Mouse (Mus musculus) cortical plate, adult 2 months (tissue): Measurements from ENCODE around the gene Atxn7. TPM values are rescaled to one million over a fixed set of nuclear protein-coding genes. Genes with fewer than 3 reads are reported as not detected.
"Not testable (repeated sequence)": the region's sequence is repeated elsewhere in the genome, so short reads cannot be mapped to it uniquely, and the experiment has no call there.

ENCODE experiments used
- H3K27ac ChIP-seq: fragments of 200-500 bp; 2 replicates; pipeline ENCODE4 v1.5.1; 2012; ENCODE audit warnings: low read length, control low read depth, inconsistent platforms; ENCODE audit not compliant: insufficient read depth
- H3K4me1 ChIP-seq: fragments of 200-500 bp; 2 replicates; pipeline ENCODE4 v1.6.1; 2011; ENCODE audit warnings: low read length; ENCODE audit not compliant: control insufficient read depth, insufficient read depth
- H3K4me3 ChIP-seq: fragments of 200-500 bp; 2 replicates; pipeline ENCODE4 v1.5.1; 2011; ENCODE audit warnings: mild to moderate bottlenecking, low read length, control low read depth; ENCODE audit not compliant: insufficient read depth
- CTCF ChIP-seq: fragments of 200-500 bp; IDR thresholded peaks from 2 replicates; pipeline ENCODE4 v1.5.1; 2011; ENCODE audit warnings: mild to moderate bottlenecking, control low read depth, low read length; ENCODE audit not compliant: insufficient read depth; ENCODE audit errors: extremely low read depth
- POLR2A ChIP-seq: fragments of 200-500 bp; IDR thresholded peaks from 2 replicates; pipeline ENCODE4 v1.6.1; 2011; ENCODE audit warnings: mild to moderate bottlenecking, low read length, control low read depth; ENCODE audit not compliant: insufficient read depth; ENCODE audit errors: extremely low read depth
- polyA plus RNA-seq: library from polyadenylated mRNA; depleted of rRNA; stranded (reverse); fragments of >200 nt; gene quantifications from 2 replicates; pipeline ENCODE4 v1.2.3, GENCODE M21; 2012; rRNA removed

The Atxn7 gene
- 26.0 and 28.5 TPM in 2 replicates for polyA plus RNA-seq

DNA sequence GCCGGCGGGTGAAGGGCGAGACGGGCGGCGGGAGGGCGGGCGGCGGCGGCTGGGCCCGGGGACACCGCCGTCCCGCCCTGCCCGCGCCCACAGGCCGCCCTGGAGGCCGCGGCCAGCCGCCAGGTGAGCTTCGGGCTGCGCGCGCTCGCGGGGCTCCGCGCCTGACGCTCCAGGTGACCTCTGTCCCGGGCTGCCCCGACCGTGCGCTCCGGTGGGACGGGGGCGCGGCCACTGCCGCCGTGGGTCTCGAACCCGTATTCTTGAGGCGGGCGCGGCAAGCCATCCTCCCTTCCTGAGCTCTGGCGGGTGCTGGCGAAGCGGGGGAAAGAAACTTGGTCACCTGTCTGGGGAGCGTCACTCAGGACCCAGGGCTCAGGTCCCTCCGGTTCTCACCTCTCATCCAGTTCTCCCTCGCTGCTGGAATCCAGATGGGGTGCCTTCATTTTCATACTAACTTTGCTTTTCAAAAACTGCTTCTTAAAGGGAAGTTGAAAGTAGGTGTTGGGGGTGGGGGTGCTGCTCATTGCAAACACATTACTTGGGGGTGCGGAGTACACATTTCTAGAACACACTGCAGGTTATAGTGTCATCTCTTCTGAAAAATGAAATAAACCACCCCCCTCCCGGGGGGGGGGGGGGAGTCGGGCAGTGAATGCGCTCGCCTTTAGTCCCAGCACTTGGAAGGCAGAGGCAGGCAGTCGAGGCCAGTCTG is at the start of gene Atxn7, which contains the start of gene Thoc7:
Gene Atxn7, plus strand, starts transcription at position 40 of the 712 bp plus-strand sequence.
Gene Thoc7, minus strand, starts transcription at position 452 of the 712 bp plus-strand sequence.
- H3K4me3 ChIP-seq: peak within 1 kb of the TSS; percentile 85
- H3K4me1 ChIP-seq: no peaks in the 10 kb centered on the region; the same call in 1 of the 2 replicates
- peak within 1 kb of the TSS; percentile 24; the same call in 1 of the 2 replicates for H3K27ac ChIP-seq
- no peak for TF ChIP-seq CTCF
- no peak for TF ChIP-seq POLR2A

DNA sequence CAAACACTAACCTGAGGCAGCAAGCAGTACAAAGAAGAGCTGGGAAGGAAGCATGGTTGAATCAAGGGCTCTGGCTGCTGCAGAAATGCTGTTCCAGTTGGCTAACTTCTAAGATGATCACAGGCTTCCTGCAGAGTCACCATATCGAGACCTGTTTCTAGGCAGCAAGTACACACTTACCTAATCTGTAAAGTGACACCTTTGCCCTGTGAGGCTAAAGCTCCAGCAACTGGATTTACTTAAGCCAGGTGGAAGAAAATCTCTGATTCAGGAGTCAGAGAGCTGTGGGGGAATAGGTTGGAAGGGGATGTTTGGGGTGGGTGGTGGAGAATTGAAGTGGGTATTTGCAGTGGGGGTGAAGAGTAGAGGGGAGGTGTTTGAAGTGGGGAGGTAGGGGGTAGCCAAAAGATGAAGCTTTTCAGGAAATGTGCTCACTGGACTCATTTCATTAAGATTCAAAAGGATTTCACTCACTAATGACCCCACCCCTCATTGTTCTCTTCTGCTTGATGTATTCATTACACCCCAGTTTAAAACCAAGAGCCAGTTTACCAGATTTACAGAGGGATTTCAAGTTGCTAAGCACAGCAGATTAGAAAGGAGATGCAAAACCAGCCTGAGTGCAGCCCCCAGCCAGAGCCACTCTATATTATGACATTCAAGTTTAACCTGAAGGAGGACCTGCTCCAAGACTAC is 46.7 kb upstream of the Atxn7 start, which contains the start of gene Gm281:
Gene Gm281, minus strand, starts transcription at position 92 of the 696 bp plus-strand sequence.
- Histone ChIP-seq H3K27ac (no peak within 1 kb of the TSS), H3K4me3 (no peak within 1 kb of the TSS), H3K4me1 (no peaks in the 10 kb centered on the region)
- TF ChIP-seq POLR2A (no peak), CTCF (no peak)

DNA sequence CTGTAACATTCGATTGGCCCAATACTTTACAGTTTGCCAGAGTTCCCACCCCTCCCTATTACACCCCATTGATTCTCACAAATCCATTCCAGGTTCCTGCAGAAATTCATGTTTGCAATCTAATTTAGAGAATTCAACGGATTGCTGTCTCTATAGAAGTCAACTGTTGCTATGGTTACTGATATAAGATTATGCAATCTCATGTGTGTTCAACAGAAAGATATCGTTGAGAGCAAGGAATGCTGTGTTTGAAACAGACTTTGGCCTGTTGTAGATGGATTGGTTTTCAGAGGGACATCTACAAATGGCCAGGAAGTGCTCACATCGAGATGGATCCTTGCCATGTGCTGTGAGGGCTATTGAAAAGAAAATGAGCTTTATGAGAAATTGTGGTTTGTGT is 46.0 kb upstream of the Atxn7 start:
- no peak overlapping the region for H3K4me3 ChIP-seq
- TF ChIP-seq CTCF (no peak), POLR2A (no peak)
- H3K27ac ChIP-seq: no peak overlapping the region
- H3K4me1 ChIP-seq: no peaks in the 10 kb centered on the region

DNA sequence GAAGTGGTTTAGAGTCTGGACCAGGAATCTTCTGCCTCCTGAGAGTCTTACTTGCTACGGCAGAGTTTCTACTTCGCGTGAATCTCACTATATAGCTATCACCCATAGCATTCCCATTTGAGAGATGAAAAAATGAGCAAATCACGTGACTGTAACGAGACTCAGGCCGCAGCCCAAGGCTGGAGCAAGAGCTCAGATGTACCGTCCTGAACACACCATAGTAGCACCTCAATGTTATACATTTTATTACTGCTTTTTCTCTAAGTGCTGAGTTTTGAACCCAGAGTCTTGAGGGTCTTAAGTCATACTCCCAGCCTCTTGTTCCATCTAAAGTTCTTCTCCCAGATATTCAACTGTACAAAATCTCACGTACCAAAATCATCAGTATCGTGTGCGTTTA is 44.0 kb upstream of the Atxn7 start:
- no peak for TF ChIP-seq CTCF
- TF ChIP-seq POLR2A: no peak
- H3K4me1 ChIP-seq: no peaks in the 10 kb centered on the region
- no peak overlapping the region for H3K27ac ChIP-seq
- no peak overlapping the region for H3K4me3 ChIP-seq

DNA sequence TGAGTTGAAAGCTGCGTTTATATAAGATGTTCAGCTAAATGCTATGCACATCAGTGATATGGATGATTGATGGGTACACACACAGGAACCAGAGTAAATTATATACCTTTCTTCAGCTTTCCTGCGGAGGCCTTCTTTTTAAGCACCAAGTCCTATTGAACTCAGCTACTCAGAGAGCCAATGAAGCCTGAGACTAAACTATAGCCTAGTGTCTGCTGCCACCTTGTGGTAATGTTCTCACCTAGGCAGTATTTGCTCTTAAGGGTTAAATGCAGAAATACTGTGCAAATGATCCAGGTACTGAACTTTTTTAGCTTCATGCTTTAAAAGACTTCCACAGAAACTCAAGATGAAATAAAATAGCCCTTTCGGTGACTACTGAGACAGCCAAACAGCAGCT is 43.6 kb upstream of the Atxn7 start:
- H3K4me1 ChIP-seq: no peaks in the 10 kb centered on the region
- TF ChIP-seq CTCF (peak; percentile 65; the same call in 1 of the 2 replicates), POLR2A (no peak)
- no peak overlapping the region for H3K27ac ChIP-seq
- H3K4me3 ChIP-seq: no peak overlapping the region

DNA sequence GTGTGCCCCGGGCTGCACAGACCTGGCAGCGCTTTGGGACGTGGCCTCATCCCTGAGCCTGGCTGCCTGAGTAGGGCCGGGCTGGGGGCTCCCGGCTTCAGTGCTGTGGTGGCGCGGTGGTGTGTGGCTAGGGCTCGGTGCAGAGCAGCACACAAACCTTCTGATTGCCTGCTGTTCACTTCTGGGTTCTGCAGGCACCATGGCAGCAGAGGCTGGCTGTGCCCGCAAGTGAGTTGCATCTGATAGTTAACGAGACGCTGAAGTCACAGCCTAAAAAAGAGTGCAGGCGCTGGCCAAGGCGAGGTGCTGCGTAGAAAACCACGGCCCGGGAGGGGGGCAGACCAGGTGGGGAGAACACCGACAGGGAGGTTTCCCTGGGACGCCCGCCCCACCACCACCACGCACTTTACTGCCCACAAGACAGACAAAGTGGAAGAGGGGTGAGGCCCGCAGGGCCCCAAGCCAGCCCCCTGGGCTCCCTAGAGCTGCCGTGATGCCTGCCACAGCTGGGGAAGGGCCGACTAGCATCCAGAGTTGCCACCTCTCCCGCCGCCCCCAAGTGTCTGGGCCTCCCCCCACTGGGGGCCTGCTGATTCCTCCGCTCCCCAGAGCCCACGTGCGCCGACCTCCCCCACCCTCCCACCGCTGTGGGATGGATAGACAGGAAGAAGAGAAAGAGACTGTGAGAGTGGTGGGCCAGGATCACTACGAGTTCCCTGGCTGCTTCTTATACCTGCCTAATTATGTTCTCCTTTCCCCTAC is 27.8 kb upstream of the Atxn7 start:
- TF ChIP-seq POLR2A (no peak), CTCF (no peak)
- H3K27ac ChIP-seq: no peak overlapping the region
- H3K4me3 ChIP-seq: no peak overlapping the region
- H3K4me1 ChIP-seq: no peaks in the 10 kb centered on the region

DNA sequence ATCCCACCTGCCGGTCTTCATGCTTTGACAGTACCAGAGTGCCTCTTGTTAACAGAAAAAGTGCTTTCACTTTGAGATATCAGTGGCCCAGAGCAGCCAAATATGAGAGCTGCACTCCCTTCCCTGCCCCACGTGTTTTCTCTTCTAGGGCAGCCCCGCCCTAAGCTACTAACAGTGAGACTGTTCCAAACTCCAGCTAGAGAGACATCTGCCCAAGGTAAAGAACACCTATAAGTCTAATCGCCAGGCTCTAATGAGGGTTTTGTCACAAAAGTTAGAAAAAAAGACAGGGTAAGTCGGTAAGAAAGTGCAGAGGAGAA is 27.2 kb upstream of the Atxn7 start:
- TF ChIP-seq POLR2A (no peak), CTCF (no peak)
- no peaks in the 10 kb centered on the region for H3K4me1 ChIP-seq
- no peak overlapping the region for H3K27ac ChIP-seq
- no peak overlapping the region for H3K4me3 ChIP-seq

DNA sequence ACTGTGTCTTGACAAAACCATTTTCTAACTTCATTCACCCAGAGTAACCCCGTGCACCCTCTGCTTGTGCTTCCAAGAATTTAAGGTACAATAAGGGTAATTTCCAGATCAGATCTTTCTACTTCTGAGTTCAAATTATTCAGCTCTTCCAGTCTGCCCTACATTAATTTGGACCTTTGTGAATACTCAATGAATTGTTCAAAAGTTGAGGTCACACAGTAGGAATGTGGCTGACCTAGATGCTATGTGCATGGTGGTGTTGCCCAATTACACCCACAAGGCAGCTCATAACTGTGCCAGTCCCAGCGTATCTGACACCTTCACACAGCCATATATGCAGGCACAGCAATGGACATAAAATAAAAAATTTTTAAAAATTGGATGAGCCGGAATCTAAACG is 16.6 kb upstream of the Atxn7 start:
- H3K4me1 ChIP-seq: no peaks in the 10 kb centered on the region
- TF ChIP-seq POLR2A: no peak
- no peak for TF ChIP-seq CTCF
- H3K27ac ChIP-seq: no peak overlapping the region
- no peak overlapping the region for H3K4me3 ChIP-seq

DNA sequence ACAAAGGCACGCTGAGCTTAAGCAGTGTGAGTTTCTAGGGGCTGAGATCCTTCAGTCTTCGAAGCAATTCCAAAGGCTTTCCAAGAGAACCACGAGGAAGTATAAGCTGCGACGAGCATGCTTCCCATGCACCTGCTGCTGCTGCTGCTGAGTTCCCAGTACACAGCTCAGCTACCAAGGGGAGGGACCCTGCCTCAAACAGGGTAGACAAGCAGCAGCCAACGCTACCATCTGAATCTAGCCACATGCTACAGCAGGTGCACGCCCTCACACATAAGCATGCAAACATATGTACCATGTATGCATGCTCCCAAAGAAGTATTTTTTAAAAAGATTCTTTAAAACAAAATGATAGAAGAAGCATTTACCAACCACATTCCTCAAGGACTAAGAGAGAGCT is 12.9 kb upstream of the Atxn7 start:
- Histone ChIP-seq H3K4me3 (no peak overlapping the region), H3K27ac (no peak overlapping the region), H3K4me1 (no peaks in the 10 kb centered on the region)
- TF ChIP-seq CTCF (no peak), POLR2A (no peak)

DNA sequence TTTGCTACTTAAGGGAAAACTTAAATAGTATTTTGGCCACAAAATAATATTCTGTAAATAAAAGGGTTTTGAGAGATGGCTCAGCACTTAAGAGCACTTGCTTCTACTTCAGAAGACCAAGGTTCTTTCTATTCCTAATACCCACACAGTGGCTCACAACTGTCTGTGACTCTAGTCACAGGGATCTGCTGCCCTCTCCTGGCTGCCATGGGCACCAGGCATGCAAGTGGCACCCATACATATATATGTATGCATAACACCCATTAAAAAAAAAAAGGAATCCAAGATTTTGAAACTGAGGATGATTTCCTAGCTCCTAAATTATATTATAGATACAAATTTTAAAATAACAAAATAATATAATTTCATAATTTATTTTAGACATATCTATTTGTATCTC is 10.8 kb upstream of the Atxn7 start:
- no peak overlapping the region for H3K4me3 ChIP-seq
- no peak overlapping the region for H3K27ac ChIP-seq
- H3K4me1 ChIP-seq: no peaks in the 10 kb centered on the region
- TF ChIP-seq POLR2A (no peak), CTCF (peak; percentile 42)

DNA sequence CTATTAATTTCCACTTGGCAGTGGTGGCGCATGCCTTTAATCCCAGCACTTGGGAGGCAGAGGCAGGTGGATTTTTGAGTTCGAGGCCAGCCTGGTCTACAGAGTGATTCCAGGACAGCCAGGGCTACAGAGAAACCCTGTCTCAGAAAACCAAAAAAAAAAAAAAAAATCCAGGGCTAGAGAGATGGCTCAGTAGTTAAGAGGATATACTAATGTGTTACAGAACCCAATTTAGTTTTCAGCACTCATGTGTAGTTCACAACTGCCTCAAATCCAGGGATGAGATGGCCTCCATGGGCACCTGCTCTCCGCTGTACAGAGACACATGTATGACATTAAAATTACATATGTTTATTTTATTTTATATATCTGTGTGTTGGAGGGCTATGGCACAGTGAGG is 9.1 kb upstream of the Atxn7 start:
- H3K4me1 ChIP-seq, H3K4me3 ChIP-seq, H3K27ac ChIP-seq: not testable (repeated sequence)
